Mouse (Mus musculus) spleen, adult 2 months (tissue): ENCODE data around the gene Immt. TPM values are rescaled to one million over a fixed set of nuclear protein-coding genes. Genes with fewer than 3 reads are reported as not detected.

Experiments used
- DNase-seq, 2 experiments: peaks; one replicate each; pipeline versions ENCODE4 v3.0.0 to v3.0.0-alpha.2; 2012 to 2021; ENCODE audit warnings: low spot score in 2 of 2, low read depth in 1 of 2
- H3K27ac ChIP-seq: fragments of 200-500 bp; 2 replicates; pipeline ENCODE4 v1.5.1; 2012; ENCODE audit warnings: low read length, inconsistent platforms; ENCODE audit not compliant: insufficient read depth
- H3K27me3 ChIP-seq: fragments of 200-500 bp; 2 replicates; pipeline ENCODE4 v1.6.1; 2012; ENCODE audit warnings: mild to moderate bottlenecking, moderate library complexity, low read length, inconsistent platforms; ENCODE audit not compliant: control insufficient read depth, insufficient read depth
- H3K36me3 ChIP-seq: fragments of 200-500 bp; 2 replicates; pipeline ENCODE4 v1.6.1; 2012; ENCODE audit warnings: mild to moderate bottlenecking, low read length, inconsistent platforms; ENCODE audit not compliant: control insufficient read depth, insufficient read depth
- H3K4me1 ChIP-seq: fragments of 200-500 bp; 2 replicates; pipeline ENCODE4 v1.6.1; 2011; ENCODE audit warnings: inconsistent platforms; ENCODE audit not compliant: control insufficient read depth, insufficient read depth, insufficient read length
- H3K4me3 ChIP-seq: fragments of 200-500 bp; 2 replicates; pipeline ENCODE4 v1.5.1; 2011; ENCODE audit warnings: mild to moderate bottlenecking, inconsistent platforms; ENCODE audit not compliant: insufficient read depth, insufficient read length; ENCODE audit errors: extremely low read depth
- CTCF ChIP-seq: fragments of 200-500 bp; IDR thresholded peaks from 2 replicates; pipeline ENCODE4 v1.5.1; 2011; ENCODE audit warnings: mild to moderate bottlenecking, inconsistent platforms; ENCODE audit not compliant: insufficient read depth, insufficient read length, insufficient replicate concordance; ENCODE audit errors: extremely low read depth
- POLR2A ChIP-seq: fragments of 200-500 bp; IDR thresholded peaks from 2 replicates; pipeline ENCODE4 v1.6.1; 2011; ENCODE audit warnings: low read depth, low read length, inconsistent platforms
- WGBS: fragments of 180-500 bp; shearing (Covaris S2); methylation state at CpG from one replicate; pipeline ENCODE4 v1.1.7; 2018; 5-methylcytosine and 5-hydroxymethylcytosine counted together
- polyA plus RNA-seq: library from polyadenylated mRNA; depleted of rRNA; stranded (reverse); fragments of >200 nt; gene quantifications from 2 replicates; pipeline ENCODE4 v1.2.3, GENCODE M21; 2012; rRNA removed

Gene Immt
- polyA plus RNA-seq = 17.2 and 17.8 TPM in 2 replicates

DNA sequence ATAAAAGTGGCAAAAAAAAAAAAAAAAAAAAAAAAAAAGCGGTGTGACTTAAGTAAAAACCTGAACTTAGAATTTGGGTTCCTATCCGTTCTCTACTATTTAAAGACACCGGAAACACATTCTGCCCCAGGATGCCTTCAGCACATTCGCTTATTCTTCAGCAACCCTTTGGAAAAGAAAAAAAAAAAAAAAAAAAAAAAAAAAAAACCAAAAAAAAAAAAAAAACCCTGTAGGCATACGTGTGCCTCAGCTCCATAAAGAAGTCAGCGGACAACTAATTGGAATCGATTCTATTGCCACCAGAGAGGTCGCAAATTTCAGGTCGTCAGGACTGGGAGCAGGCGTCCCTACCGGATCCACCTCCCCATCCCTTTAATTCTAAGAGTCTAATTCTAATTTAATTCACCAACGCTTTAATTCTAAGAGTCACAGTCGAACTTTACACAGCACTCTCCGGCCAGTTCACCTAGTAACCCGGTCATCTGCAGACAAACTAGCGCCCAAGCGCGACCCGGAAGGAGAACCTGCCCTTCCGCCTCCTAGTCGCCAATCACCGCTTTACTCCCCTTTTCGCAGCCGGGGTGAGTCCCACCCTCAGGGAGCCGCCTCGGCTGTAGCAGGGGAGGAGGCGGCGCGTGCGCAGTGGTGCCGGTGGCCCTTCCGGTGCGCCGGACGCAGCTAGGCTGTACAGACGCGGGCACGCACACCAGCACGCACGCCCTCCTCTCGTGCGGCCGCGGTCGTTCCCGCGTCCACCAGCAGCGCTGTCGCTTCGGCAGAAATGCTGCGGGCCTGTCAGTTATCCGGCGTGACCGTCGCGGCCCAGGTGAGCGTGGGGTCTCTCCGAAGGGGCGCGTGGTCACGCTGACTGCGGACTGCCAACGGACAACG lies at the start of gene Immt:
Immt (plus strand) TSS at position 642 of the 891 bp plus-strand sequence.
- Histone ChIP-seq H3K27ac (peak within 1 kb of the TSS; percentile 87), H3K36me3 (no peaks in the 10 kb centered on the region), H3K4me1 (no peaks in the 10 kb centered on the region), H3K4me3 (peak within 1 kb of the TSS; percentile 88), H3K27me3 (no peaks in the 10 kb centered on the region)
- TF ChIP-seq POLR2A (peak; percentile 68), CTCF (no peak)
- WGBS = under 1% methylated on average over 64 of the region's 64 CpGs
- peak; percentile 88 to 96 for DNase-seq

DNA sequence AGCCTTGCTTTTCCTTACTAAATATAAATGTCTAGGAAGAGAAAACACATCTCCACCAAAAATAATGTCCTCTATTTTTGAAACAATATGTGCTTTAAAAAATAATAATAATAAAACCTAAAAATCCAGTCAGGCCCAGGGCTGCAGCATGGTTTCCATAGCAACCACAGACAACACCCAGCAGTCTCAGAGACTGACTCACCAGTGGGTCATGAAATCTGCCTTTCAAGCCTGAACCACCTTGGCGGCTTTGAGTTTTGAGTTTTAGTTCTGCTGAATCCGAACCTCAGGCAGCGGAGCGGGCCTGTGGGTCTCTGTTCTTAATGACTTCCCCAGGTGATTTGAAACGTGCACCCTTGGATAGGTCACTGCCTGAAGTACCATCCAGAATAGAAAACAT lies 48.0 kb upstream of the Immt start:
- H3K27ac ChIP-seq = no peak overlapping the region
- 92% methylated on average over 5 of the region's 5 CpGs for WGBS
- no peaks in the 10 kb centered on the region; the same call in 1 of the 2 replicates for H3K4me1 ChIP-seq
- DNase-seq = no peak
- H3K4me3 ChIP-seq = no peak overlapping the region
- no peaks in the 10 kb centered on the region for H3K27me3 ChIP-seq
- TF ChIP-seq POLR2A = no peak
- no peak for TF ChIP-seq CTCF
- no peaks in the 10 kb centered on the region for H3K36me3 ChIP-seq

DNA sequence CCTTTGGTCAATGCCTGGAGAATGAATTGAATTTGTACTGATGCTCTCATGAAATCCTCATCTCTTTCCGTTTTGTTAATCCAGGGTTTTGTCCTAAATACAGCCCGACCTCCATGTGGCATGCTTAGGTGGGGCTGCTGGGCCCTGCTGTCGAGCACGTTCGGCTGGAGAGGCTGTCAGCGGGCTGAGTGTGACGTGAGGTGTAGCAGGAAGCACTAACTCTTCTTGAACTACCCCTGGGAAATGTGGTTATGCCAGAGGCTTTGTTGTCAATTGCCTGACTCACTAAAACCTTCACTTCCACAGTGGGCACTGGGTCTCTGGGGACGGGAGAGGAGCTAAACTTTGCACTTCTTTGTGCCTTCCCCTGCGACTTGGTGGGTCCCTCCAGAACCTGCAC lies 42.8 kb upstream of the Immt start:
- WGBS = 30% methylated on average over 9 of the region's 9 CpGs
- DNase-seq = no peak
- Histone ChIP-seq H3K4me3 (no peak overlapping the region), H3K27ac (no peak overlapping the region), H3K4me1 (peaks cover 2% of the 10 kb centered on the region; the same call in 1 of the 2 replicates), H3K36me3 (no peaks in the 10 kb centered on the region), H3K27me3 (no peaks in the 10 kb centered on the region)
- TF ChIP-seq CTCF = no peak
- TF ChIP-seq POLR2A = no peak

DNA sequence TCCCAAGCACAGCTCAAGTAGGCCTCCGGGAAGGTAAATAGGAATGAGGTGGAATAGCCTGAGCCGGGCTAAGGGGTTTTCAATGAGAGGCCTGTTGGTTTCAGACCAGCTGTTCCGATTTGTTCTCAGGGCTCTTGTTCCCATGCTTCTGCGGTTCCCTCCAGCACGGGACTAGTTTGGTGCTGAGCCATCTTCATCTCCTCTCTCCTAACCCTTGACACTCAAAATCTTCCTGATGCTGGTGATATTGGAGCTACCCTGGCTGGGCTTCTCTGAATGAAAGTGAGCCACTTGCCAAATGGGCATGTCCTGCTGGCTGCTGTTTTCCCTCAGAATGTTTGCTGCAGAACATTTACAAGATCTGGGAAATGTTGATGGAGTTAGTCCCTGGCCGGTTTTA lies 39.4 kb upstream of the Immt start:
- 91% methylated on average over 6 of the region's 6 CpGs for WGBS

DNA sequence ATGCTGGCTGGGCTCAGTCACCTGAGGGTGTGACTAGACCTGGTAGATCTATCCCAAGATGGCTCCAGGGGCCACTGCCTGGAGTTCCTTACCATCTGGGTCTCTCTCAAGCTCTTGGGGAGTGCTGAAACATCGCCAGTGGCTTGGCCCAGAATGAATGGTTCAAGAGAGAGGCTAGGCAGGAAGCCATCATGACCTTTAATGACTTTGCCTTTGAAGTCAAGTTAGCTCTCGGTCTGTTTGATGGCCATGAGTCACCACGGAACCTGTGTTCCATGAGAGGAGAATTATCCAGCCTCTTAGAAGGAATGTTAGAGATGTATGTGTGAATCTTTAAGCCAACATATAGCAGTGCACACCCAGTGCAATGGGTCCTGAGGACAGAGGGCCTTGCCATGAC lies 31.7 kb upstream of the Immt start:
- 80% methylated on average over 3 of the region's 3 CpGs for WGBS
- Histone ChIP-seq H3K4me3 (no peak overlapping the region), H3K27ac (no peak overlapping the region), H3K4me1 (no peaks in the 10 kb centered on the region), H3K27me3 (no peaks in the 10 kb centered on the region), H3K36me3 (no peaks in the 10 kb centered on the region)
- TF ChIP-seq POLR2A (no peak), CTCF (no peak)
- no peak for DNase-seq

More for the DNA sequence above, 39.4 kb upstream of the Immt start:
- Histone ChIP-seq H3K27me3 (no peaks in the 10 kb centered on the region), H3K27ac (no peak overlapping the region), H3K36me3 (no peaks in the 10 kb centered on the region), H3K4me3 (no peak overlapping the region), H3K4me1 (peaks cover 2% of the 10 kb centered on the region; the same call in 1 of the 2 replicates)
- DNase-seq = no peak
- TF ChIP-seq POLR2A (no peak), CTCF (no peak)

DNA sequence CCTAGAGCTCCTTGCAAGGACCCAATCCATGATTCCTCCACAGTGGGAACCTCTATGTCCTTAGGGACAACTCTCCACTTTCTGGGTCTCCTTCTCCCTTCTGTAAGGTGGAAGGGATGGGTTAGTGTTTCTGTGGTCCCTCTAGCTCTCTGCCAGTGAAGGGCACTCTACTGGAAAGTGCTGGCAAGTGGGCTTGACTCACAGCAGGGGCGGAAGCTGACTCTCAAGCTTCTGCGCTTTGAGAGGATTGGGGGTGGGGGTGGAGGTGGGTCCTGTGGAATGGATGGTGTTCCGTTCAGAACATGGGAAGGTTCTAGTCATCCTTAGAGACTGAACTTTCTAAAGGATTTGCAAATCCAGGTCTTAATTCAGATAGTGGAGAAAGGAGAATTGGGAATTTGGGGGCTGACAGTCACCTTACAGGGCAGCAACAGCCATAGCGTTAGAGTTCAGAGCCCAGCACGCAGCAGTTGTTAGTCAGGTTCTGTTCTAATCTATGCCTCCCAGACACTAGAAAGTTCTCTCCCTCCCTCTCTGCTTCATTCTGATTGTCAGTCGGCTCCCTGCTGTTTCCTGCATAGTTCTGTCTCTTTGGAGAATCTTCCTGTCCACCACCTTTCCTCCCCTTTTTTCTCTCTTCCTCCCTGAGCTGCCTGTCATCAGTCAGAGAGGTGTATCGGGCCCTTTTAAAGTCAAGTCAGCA lies 30.0 kb upstream of the Immt start:
- WGBS = 66% methylated on average over 7 of the region's 7 CpGs
- Histone ChIP-seq H3K27me3 (no peaks in the 10 kb centered on the region), H3K4me1 (no peaks in the 10 kb centered on the region), H3K36me3 (no peaks in the 10 kb centered on the region), H3K4me3 (no peak overlapping the region), H3K27ac (no peak overlapping the region)
- TF ChIP-seq CTCF (no peak), POLR2A (no peak)
- no peak for DNase-seq

DNA sequence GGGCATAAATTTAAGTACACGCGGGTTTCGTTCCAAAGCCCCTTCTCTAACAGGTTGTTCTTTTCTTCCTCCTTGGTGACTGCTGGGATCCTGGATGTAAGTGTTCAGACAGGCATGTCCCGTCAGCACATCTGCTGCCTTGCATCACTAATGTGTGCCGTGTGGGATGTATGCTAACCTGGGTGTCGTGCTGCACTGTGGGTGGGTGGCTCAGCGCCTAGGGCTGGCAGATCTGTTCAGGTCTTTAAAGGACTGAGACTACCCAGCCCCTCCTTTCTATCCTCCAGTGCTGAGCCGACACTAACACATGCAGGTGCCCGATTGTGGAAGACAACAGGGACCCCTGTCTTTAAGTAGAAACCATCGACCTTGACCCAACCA lies 29.4 kb upstream of the Immt start:
- H3K4me3 ChIP-seq = no peak overlapping the region
- DNase-seq = no peak
- no peak overlapping the region for H3K27ac ChIP-seq
- H3K27me3 ChIP-seq = no peaks in the 10 kb centered on the region
- H3K4me1 ChIP-seq = no peaks in the 10 kb centered on the region
- H3K36me3 ChIP-seq = no peaks in the 10 kb centered on the region
- WGBS = 83% methylated on average over 10 of the region's 10 CpGs
- TF ChIP-seq POLR2A (no peak), CTCF (no peak)
